Mouse (Mus musculus) neural tube, embryonic 11.5 days (tissue): Measurements from ENCODE around the gene U2af2. TPM values are rescaled to one million over a fixed set of nuclear protein-coding genes. Genes with fewer than 3 reads are reported as not detected.

Experiments
- ATAC-seq: fragments of 200-750 bp; cut with Nextera tagmentation; 2 replicates; pipeline ENCODE4 v1.8.0; 2017; ENCODE audit warnings: moderate number of reproducible peaks, mild to moderate bottlenecking, moderate TSS enrichment, moderate library complexity; ENCODE audit not compliant: insufficient read depth, low FRiP score, low TSS enrichment
- DNase-seq: peaks from one replicate; pipeline ENCODE4 v3.0.0-alpha.2; 2015; ENCODE audit warnings: low spot score
- H3K27ac ChIP-seq: fragments of 300-500 bp; sonication (generic); 2 replicates; pipeline ENCODE4 v1.5.1; 2014; ENCODE audit warnings: low read depth, mild to moderate bottlenecking, low read length
- H3K27me3 ChIP-seq: fragments of 300-500 bp; sonication (generic); 2 replicates; pipeline ENCODE4 v1.6.1; 2014; ENCODE audit warnings: mild to moderate bottlenecking, low read length, mixed read lengths; ENCODE audit not compliant: control insufficient read depth, insufficient read depth
- H3K36me3 ChIP-seq: fragments of 300-500 bp; sonication (generic); 2 replicates; pipeline ENCODE4 v1.6.1; 2014; ENCODE audit warnings: mild to moderate bottlenecking, low read length, moderate library complexity, mixed read lengths; ENCODE audit not compliant: control insufficient read depth, insufficient read depth
- H3K4me1 ChIP-seq: fragments of 300-500 bp; sonication (generic); 2 replicates; pipeline ENCODE4 v1.6.1; 2014; ENCODE audit warnings: low read length, mixed read lengths; ENCODE audit not compliant: control insufficient read depth, insufficient read depth
- H3K4me2 ChIP-seq: fragments of 300-500 bp; sonication (generic); 2 replicates; pipeline ENCODE4 v1.6.1; 2014; ENCODE audit warnings: low read depth, mild to moderate bottlenecking, moderate library complexity
- H3K4me3 ChIP-seq: fragments of 300-500 bp; sonication (generic); 2 replicates; pipeline ENCODE4 v1.5.1; 2014; ENCODE audit warnings: low read depth, low read length
- H3K9ac ChIP-seq: fragments of 300-500 bp; sonication (generic); 2 replicates; pipeline ENCODE4 v1.6.1; 2014; ENCODE audit warnings: mild to moderate bottlenecking, low read length
- H3K9me3 ChIP-seq: fragments of 300-500 bp; sonication (generic); 2 replicates; pipeline ENCODE4 v1.6.1; 2016; ENCODE audit warnings: low read length; ENCODE audit not compliant: control insufficient read depth
- WGBS: fragments of 180-500 bp; shearing (Covaris S2); extraction: QIAGEN DNeasy Blood & Tissue Kit; methylation state at CpG from one replicate; pipeline ENCODE4 v1.1.7; 2014; 5-methylcytosine and 5-hydroxymethylcytosine counted together
- polyA plus RNA-seq: library from polyadenylated mRNA; unstranded; fragments of >200 nt; fragmentation: Nextera tagmentation; extraction: Ambion mirVana; gene quantifications from 2 replicates; pipeline ENCODE4 v1.2.1, GENCODE M21; 2014

Gene U2af2
- polyA plus RNA-seq, result 167 and 186 TPM in 2 replicates

- Histone ChIP-seq H3K9me3 (no peaks in the 10 kb centered on the region), H3K9ac (peak within 1 kb of the TSS; percentile 79), H3K4me1 (peaks cover 16% of the 10 kb centered on the region; the same call in 1 of the 2 replicates), H3K36me3 (no peaks in the 10 kb centered on the region; the same call in 1 of the 2 replicates), H3K27me3 (peaks cover 12% of the 10 kb centered on the region), H3K27ac (peak within 1 kb of the TSS; percentile 95), H3K4me2 (peak within 1 kb of the TSS; percentile 89), H3K4me3 (peak within 1 kb of the TSS; percentile 70)
- DNase-seq (peak; percentile 94), ATAC-seq (peak; percentile 86)
- WGBS, result 0% methylated on average over 52 of the region's 65 CpGs
Observed at GRCm38 (mm10) chr7:5061774-5062359, at the start of gene U2af2. Gene U2af2 (plus strand): TSS chr7:5062143.

- no peak overlapping the region for H3K9ac ChIP-seq
- ATAC-seq (no peak), DNase-seq (no peak)
- H3K4me3 ChIP-seq, result no peak overlapping the region
- H3K27me3 ChIP-seq, result no peaks in the 10 kb centered on the region
- no peak overlapping the region for H3K4me2 ChIP-seq
- 91% methylated on average over 27 of the region's 27 CpGs for WGBS
- H3K9me3 ChIP-seq, result no peaks in the 10 kb centered on the region
- peaks cover 34% of the 10 kb centered on the region for H3K36me3 ChIP-seq
- H3K4me1 ChIP-seq, result peaks cover 7% of the 10 kb centered on the region; the same call in 1 of the 2 replicates
- no peak overlapping the region for H3K27ac ChIP-seq
Observed at GRCm38 (mm10) chr7:5012681-5013513, 49.0 kb upstream of the U2af2 start.

- WGBS, result 0% methylated on average over 42 of the region's 42 CpGs
- H3K9ac ChIP-seq, result peak within 1 kb of the TSS; percentile 77
- H3K27me3 ChIP-seq, result no peaks in the 10 kb centered on the region
- peaks cover 21% of the 10 kb centered on the region for H3K36me3 ChIP-seq
- no peaks in the 10 kb centered on the region for H3K9me3 ChIP-seq
- H3K27ac ChIP-seq, result peak within 1 kb of the TSS; percentile 92
- peak within 1 kb of the TSS; percentile 46 for H3K4me3 ChIP-seq
- DNase-seq (peak; percentile 97), ATAC-seq (peak; percentile 81)
- H3K4me2 ChIP-seq, result peak within 1 kb of the TSS; percentile 57
- peaks cover 7% of the 10 kb centered on the region; the same call in 1 of the 2 replicates for H3K4me1 ChIP-seq
Observed at GRCm38 (mm10) chr7:5014251-5015117, 47.5 kb upstream of the U2af2 start, which contains the start of the genes Zfp524 and Fiz1. Gene Zfp524 (plus strand): TSS chr7:5014415. Gene Fiz1 (minus strand): TSS chr7:5014697.

GRCm38 (mm10) chr7:5015118-5016001, 46.6 kb upstream of the U2af2 start, which contains the start of gene Gm44973:
Gene Gm44973 (plus strand): TSS chr7:5015496.
- DNase-seq (peak; percentile 96), ATAC-seq (peak; percentile 78)
- peak within 1 kb of the TSS; percentile 77 for H3K9ac ChIP-seq
- H3K27me3 ChIP-seq, result no peaks in the 10 kb centered on the region
- peaks cover 15% of the 10 kb centered on the region for H3K36me3 ChIP-seq
- peak within 1 kb of the TSS; percentile 92 for H3K27ac ChIP-seq
- H3K9me3 ChIP-seq, result no peaks in the 10 kb centered on the region
- peaks cover 7% of the 10 kb centered on the region; the same call in 1 of the 2 replicates for H3K4me1 ChIP-seq
- H3K4me3 ChIP-seq, result peak within 1 kb of the TSS; percentile 46
- under 1% methylated on average over 55 of the region's 76 CpGs for WGBS
- peak within 1 kb of the TSS; percentile 57 for H3K4me2 ChIP-seq

- Histone ChIP-seq H3K4me2 (peak overlapping the region; percentile 57), H3K9me3 (no peaks in the 10 kb centered on the region), H3K4me3 (peak overlapping the region; percentile 46), H3K36me3 (peaks cover 13% of the 10 kb centered on the region), H3K27me3 (no peaks in the 10 kb centered on the region), H3K4me1 (peaks cover 8% of the 10 kb centered on the region), H3K9ac (peak overlapping the region; percentile 77; the same call in 1 of the 2 replicates), H3K27ac (peak overlapping the region; percentile 92; the same call in 1 of the 2 replicates)
- ATAC-seq, result no peak
- DNase-seq, result no peak
- WGBS, result 61% methylated on average over 3 of the region's 3 CpGs
Observed at GRCm38 (mm10) chr7:5016057-5016456, 45.9 kb upstream of the U2af2 start.

- Histone ChIP-seq H3K36me3 (peaks cover 8% of the 10 kb centered on the region), H3K27me3 (no peaks in the 10 kb centered on the region), H3K4me1 (peaks cover 10% of the 10 kb centered on the region), H3K9me3 (no peaks in the 10 kb centered on the region), H3K9ac (no peak overlapping the region), H3K4me3 (no peak overlapping the region), H3K27ac (no peak overlapping the region), H3K4me2 (no peak overlapping the region)
- 88% methylated on average over 2 of the region's 2 CpGs for WGBS
- ATAC-seq (no peak), DNase-seq (no peak)
Observed at GRCm38 (mm10) chr7:5016920-5017319, 45.0 kb upstream of the U2af2 start.

- 92% methylated on average over 16 of the region's 16 CpGs for WGBS
- no peak overlapping the region for H3K4me2 ChIP-seq
- ATAC-seq, result no peak
- no peak overlapping the region for H3K9ac ChIP-seq
- no peaks in the 10 kb centered on the region for H3K27me3 ChIP-seq
- no peaks in the 10 kb centered on the region for H3K9me3 ChIP-seq
- DNase-seq, result no peak
- H3K4me3 ChIP-seq, result no peak overlapping the region
- peaks cover 10% of the 10 kb centered on the region for H3K4me1 ChIP-seq
- peaks cover 6% of the 10 kb centered on the region for H3K36me3 ChIP-seq
- no peak overlapping the region for H3K27ac ChIP-seq
Observed at GRCm38 (mm10) chr7:5017352-5017751, 44.6 kb upstream of the U2af2 start.
